Mouse (Mus musculus) embryonic facial prominence, embryonic 13.5 days (tissue): Measurements from ENCODE around the gene Nol10. TPM values are rescaled to one million over a fixed set of nuclear protein-coding genes. Genes with fewer than 3 reads are reported as not detected.
A peak's percentile ranks its signal among the peaks of the same experiment; 100 is the strongest.

ENCODE experiments used
- ATAC-seq: fragments of 200-750 bp; cut with Nextera tagmentation; 2 replicates; pipeline ENCODE4 v1.8.0; 2017; ENCODE audit warnings: low read depth; ENCODE audit not compliant: insufficient number of reproducible peaks, insufficient read depth, low FRiP score, low TSS enrichment
- H3K27ac ChIP-seq: fragments of 300-500 bp; sonication (generic); 2 replicates; pipeline ENCODE4 v1.5.1; 2015; ENCODE audit warnings: moderate library complexity, mild to moderate bottlenecking, inconsistent platforms
- H3K27me3 ChIP-seq: fragments of 300-500 bp; sonication (generic); 2 replicates; pipeline ENCODE4 v1.6.1; 2015; ENCODE audit warnings: mild to moderate bottlenecking, inconsistent platforms
- H3K36me3 ChIP-seq: fragments of 300-500 bp; sonication (generic); 2 replicates; pipeline ENCODE4 v1.6.1; 2015; ENCODE audit warnings: mild to moderate bottlenecking, inconsistent platforms
- H3K4me1 ChIP-seq: fragments of 300-500 bp; sonication (generic); 2 replicates; pipeline ENCODE4 v1.6.1; 2015; ENCODE audit warnings: inconsistent platforms
- H3K4me2 ChIP-seq: fragments of 300-500 bp; sonication (generic); 2 replicates; pipeline ENCODE4 v1.6.1; 2015; ENCODE audit warnings: moderate library complexity, mild to moderate bottlenecking, inconsistent platforms
- H3K4me3 ChIP-seq: fragments of 300-500 bp; sonication (generic); 2 replicates; pipeline ENCODE4 v1.5.1; 2015; ENCODE audit warnings: mild to moderate bottlenecking, inconsistent platforms
- H3K9ac ChIP-seq: fragments of 300-500 bp; sonication (generic); 2 replicates; pipeline ENCODE4 v1.6.1; 2015; ENCODE audit warnings: mild to moderate bottlenecking, inconsistent platforms
- H3K9me3 ChIP-seq: fragments of 300-500 bp; sonication (generic); 2 replicates; pipeline ENCODE4 v1.6.1; 2016; ENCODE audit warnings: inconsistent platforms
- WGBS: fragments of 180-500 bp; shearing (Covaris S2); methylation state at CpG from one replicate; pipeline ENCODE4 v1.1.7; 2015; ENCODE audit warnings: mixed read lengths; 5-methylcytosine and 5-hydroxymethylcytosine counted together
- polyA plus RNA-seq: library from polyadenylated mRNA; unstranded; fragments of >200 nt; fragmentation: Nextera tagmentation; extraction: Ambion mirVana; gene quantifications from 2 replicates; pipeline ENCODE4 v1.2.1, GENCODE M21; 2015

Nol10 gene
- 27.7 and 28.7 TPM in 2 replicates for polyA plus RNA-seq

- Histone ChIP-seq H3K27me3 (no peaks in the 10 kb centered on the region), H3K27ac (peak within 1 kb of the TSS; percentile 73), H3K4me2 (peak within 1 kb of the TSS; percentile 80), H3K9ac (peak within 1 kb of the TSS; percentile 78), H3K9me3 (no peaks in the 10 kb centered on the region), H3K4me1 (peaks cover 13% of the 10 kb centered on the region), H3K36me3 (peaks cover 27% of the 10 kb centered on the region), H3K4me3 (peak within 1 kb of the TSS; percentile 62)
- ATAC-seq = peak; percentile 87
- WGBS = under 1% methylated on average over 42 of the region's 42 CpGs
Observed at GRCm38 (mm10) chr12:17348048-17349036, at the start of gene Nol10. Nol10 (plus strand) TSS chr12:17348458.

- no peak for ATAC-seq
- no peak overlapping the region for H3K27ac ChIP-seq
- no peak overlapping the region for H3K4me2 ChIP-seq
- 89% methylated on average over 1 of the region's 1 CpGs for WGBS
- H3K4me1 ChIP-seq = no peaks in the 10 kb centered on the region
- no peak overlapping the region for H3K4me3 ChIP-seq
- no peaks in the 10 kb centered on the region for H3K9me3 ChIP-seq
- no peaks in the 10 kb centered on the region for H3K36me3 ChIP-seq
- no peak overlapping the region for H3K9ac ChIP-seq
- H3K27me3 ChIP-seq = no peaks in the 10 kb centered on the region
Observed at GRCm38 (mm10) chr12:17299902-17300301, 48.4 kb upstream of the Nol10 start.

- no peak for ATAC-seq
- Histone ChIP-seq H3K27ac (no peak overlapping the region), H3K4me2 (no peak overlapping the region), H3K9ac (no peak overlapping the region), H3K9me3 (no peaks in the 10 kb centered on the region), H3K4me3 (no peak overlapping the region), H3K4me1 (no peaks in the 10 kb centered on the region), H3K36me3 (no peaks in the 10 kb centered on the region), H3K27me3 (no peaks in the 10 kb centered on the region)
- WGBS = 87% methylated on average over 7 of the region's 7 CpGs
Observed at GRCm38 (mm10) chr12:17305445-17305844, 42.8 kb upstream of the Nol10 start.

GRCm38 (mm10) chr12:17308246-17308645 lies 40.0 kb upstream of the Nol10 start:
- ATAC-seq = no peak
- peaks cover 3% of the 10 kb centered on the region; the same call in 1 of the 2 replicates for H3K4me1 ChIP-seq
- H3K4me2 ChIP-seq = no peak overlapping the region
- H3K36me3 ChIP-seq = no peaks in the 10 kb centered on the region
- no peaks in the 10 kb centered on the region for H3K27me3 ChIP-seq
- 27% methylated on average over 4 of the region's 4 CpGs for WGBS
- peak overlapping the region; percentile 44; the same call in 1 of the 2 replicates for H3K27ac ChIP-seq
- no peak overlapping the region for H3K9ac ChIP-seq
- H3K9me3 ChIP-seq = no peaks in the 10 kb centered on the region
- H3K4me3 ChIP-seq = no peak overlapping the region

GRCm38 (mm10) chr12:17310852-17311839 lies 37.1 kb upstream of the Nol10 start:
- Histone ChIP-seq H3K27ac (no peak overlapping the region), H3K4me2 (no peak overlapping the region), H3K4me1 (peaks cover 3% of the 10 kb centered on the region; the same call in 1 of the 2 replicates), H3K9me3 (no peaks in the 10 kb centered on the region), H3K9ac (no peak overlapping the region), H3K4me3 (no peak overlapping the region), H3K27me3 (no peaks in the 10 kb centered on the region), H3K36me3 (no peaks in the 10 kb centered on the region)
- no peak for ATAC-seq
- WGBS = 68% methylated on average over 16 of the region's 16 CpGs

- no peaks in the 10 kb centered on the region for H3K9me3 ChIP-seq
- no peak overlapping the region for H3K9ac ChIP-seq
- H3K27me3 ChIP-seq = no peaks in the 10 kb centered on the region
- ATAC-seq = no peak
- no peak overlapping the region for H3K4me2 ChIP-seq
- no peak overlapping the region for H3K4me3 ChIP-seq
- peaks cover 2% of the 10 kb centered on the region; the same call in 1 of the 2 replicates for H3K4me1 ChIP-seq
- H3K27ac ChIP-seq = no peak overlapping the region
- H3K36me3 ChIP-seq = no peaks in the 10 kb centered on the region
- 84% methylated on average over 5 of the region's 5 CpGs for WGBS
Observed at GRCm38 (mm10) chr12:17316096-17316495, 32.2 kb upstream of the Nol10 start.

GRCm38 (mm10) chr12:17317970-17318369 lies 30.3 kb upstream of the Nol10 start:
- 60% methylated on average over 4 of the region's 4 CpGs for WGBS
- Histone ChIP-seq H3K4me2 (no peak overlapping the region), H3K9ac (no peak overlapping the region)

GRCm38 (mm10) chr12:17318453-17318852 lies 29.8 kb upstream of the Nol10 start:
- ATAC-seq = no peak
- Histone ChIP-seq H3K4me1 (no peaks in the 10 kb centered on the region), H3K4me2 (no peak overlapping the region), H3K4me3 (no peak overlapping the region), H3K9ac (no peak overlapping the region), H3K9me3 (no peaks in the 10 kb centered on the region), H3K27ac (no peak overlapping the region), H3K36me3 (no peaks in the 10 kb centered on the region), H3K27me3 (peaks cover 19% of the 10 kb centered on the region)
- WGBS = 73% methylated on average over 3 of the region's 3 CpGs

More at GRCm38 (mm10) chr12:17317970-17318369, 30.3 kb upstream of the Nol10 start:
- no peaks in the 10 kb centered on the region for H3K36me3 ChIP-seq
- no peaks in the 10 kb centered on the region for H3K9me3 ChIP-seq
- H3K27ac ChIP-seq = no peak overlapping the region
- peaks cover 14% of the 10 kb centered on the region for H3K27me3 ChIP-seq
- no peak overlapping the region for H3K4me3 ChIP-seq
- no peaks in the 10 kb centered on the region for H3K4me1 ChIP-seq
- ATAC-seq = no peak

- peaks cover 12% of the 10 kb centered on the region for H3K4me1 ChIP-seq
- H3K36me3 ChIP-seq = no peaks in the 10 kb centered on the region
- H3K27me3 ChIP-seq = peaks cover 57% of the 10 kb centered on the region
- WGBS = 3% methylated on average over 51 of the region's 51 CpGs
- peak overlapping the region; percentile 67 for H3K9ac ChIP-seq
- no peaks in the 10 kb centered on the region for H3K9me3 ChIP-seq
- no peak; the same call in 1 of the 2 replicates for ATAC-seq
- H3K27ac ChIP-seq = no peak overlapping the region
- H3K4me3 ChIP-seq = peak overlapping the region; percentile 48
- peak overlapping the region; percentile 89 for H3K4me2 ChIP-seq
Observed at GRCm38 (mm10) chr12:17324549-17325470, 23.4 kb upstream of the Nol10 start.

- ATAC-seq = no peak
Observed at GRCm38 (mm10) chr12:17329259-17329658, 19.0 kb upstream of the Nol10 start, which contains the start of gene Atp6v1c2. Atp6v1c2 (minus strand) TSS chr12:17329359.

More at GRCm38 (mm10) chr12:17329259-17329658, 19.0 kb upstream of the Nol10 start, which contains the start of gene Atp6v1c2:
- Histone ChIP-seq H3K27ac (no peak within 1 kb of the TSS), H3K27me3 (peaks cover 31% of the 10 kb centered on the region), H3K9ac (no peak within 1 kb of the TSS), H3K4me1 (peaks cover 9% of the 10 kb centered on the region), H3K36me3 (no peaks in the 10 kb centered on the region), H3K4me2 (no peak within 1 kb of the TSS), H3K9me3 (no peaks in the 10 kb centered on the region), H3K4me3 (no peak within 1 kb of the TSS)
- 65% methylated on average over 3 of the region's 3 CpGs for WGBS
